Mouse (Mus musculus): ENCODE data around the gene Tyw1. TPM values are rescaled to one million over a fixed set of nuclear protein-coding genes. Genes with fewer than 3 reads are reported as not detected.

Gene Tyw1
- polyA plus RNA-seq, 1 experiment from 2014 or later = 23.5 TPM

GRCm38 (mm10) chr5:130273046-130273445 is 17.6 kb downstream of the Tyw1 start:
- H3K4me1 ChIP-seq (ENCODE audit: control insufficient read depth, insufficient read depth, low read length) = no peaks in the 10 kb centered on the region
- H3K4me2 ChIP-seq (ENCODE audit: low read depth, low read length) = no peak overlapping the region
- H3K36me3 ChIP-seq (ENCODE audit: control insufficient read depth, insufficient read depth, low read length) = peaks cover 9% of the 10 kb centered on the region; the same call in 1 of the 2 replicates
- no peak overlapping the region for H3K9ac ChIP-seq (replicated peaks; ENCODE audit: low read depth, low read length)
- WGBS = 88% methylated on average over 6 of the region's 6 CpGs
- no peaks in the 10 kb centered on the region for H3K9me3 ChIP-seq (ENCODE audit: control insufficient read depth, low read length)
- no peaks in the 10 kb centered on the region for H3K27me3 ChIP-seq (ENCODE audit: control insufficient read depth, insufficient read depth, low read length)
- no peak overlapping the region for H3K27ac ChIP-seq (ENCODE audit: low read depth, low read length)
- no peak for ATAC-seq (ENCODE audit: low read depth)
- H3K4me3 ChIP-seq (ENCODE audit: low read depth, low read length) = no peak overlapping the region

- no peaks in the 10 kb centered on the region for H3K4me1 ChIP-seq (ENCODE audit: control insufficient read depth, insufficient read depth, low read length)
- 50% methylated on average over 4 of the region's 4 CpGs for WGBS
- peaks cover 9% of the 10 kb centered on the region; the same call in 1 of the 2 replicates for H3K36me3 ChIP-seq (ENCODE audit: control insufficient read depth, insufficient read depth, low read length)
- H3K4me2 ChIP-seq (ENCODE audit: low read depth, low read length) = no peak overlapping the region
- no peak overlapping the region for H3K27ac ChIP-seq (ENCODE audit: low read depth, low read length)
- no peaks in the 10 kb centered on the region for H3K27me3 ChIP-seq (ENCODE audit: control insufficient read depth, insufficient read depth, low read length)
- no peak for ATAC-seq (ENCODE audit: low read depth)
- no peak overlapping the region for H3K9ac ChIP-seq (replicated peaks; ENCODE audit: low read depth, low read length)
- no peaks in the 10 kb centered on the region for H3K9me3 ChIP-seq (ENCODE audit: control insufficient read depth, low read length)
- H3K4me3 ChIP-seq (ENCODE audit: low read depth, low read length) = no peak overlapping the region
These were observed 20.1 kb downstream of the Tyw1 start for GRCm38 (mm10) chr5:130275509-130275908.

- no peaks in the 10 kb centered on the region for H3K9me3 ChIP-seq (ENCODE audit: control insufficient read depth, low read length)
- H3K9ac ChIP-seq (replicated peaks; ENCODE audit: low read depth, low read length) = no peak overlapping the region
- H3K36me3 ChIP-seq (ENCODE audit: control insufficient read depth, insufficient read depth, low read length) = peaks cover 6% of the 10 kb centered on the region; the same call in 1 of the 2 replicates
- H3K4me3 ChIP-seq (ENCODE audit: low read depth, low read length) = no peak overlapping the region
- ATAC-seq (ENCODE audit: low read depth) = no peak
- no peaks in the 10 kb centered on the region for H3K4me1 ChIP-seq (ENCODE audit: control insufficient read depth, insufficient read depth, low read length)
- H3K27ac ChIP-seq (ENCODE audit: low read depth, low read length) = no peak overlapping the region
- 91% methylated on average over 7 of the region's 7 CpGs for whole genome bisulfite sequencing
- no peaks in the 10 kb centered on the region for H3K27me3 ChIP-seq (ENCODE audit: control insufficient read depth, insufficient read depth, low read length)
- no peak overlapping the region for H3K4me2 ChIP-seq (ENCODE audit: low read depth, low read length)
These were observed 22.6 kb downstream of the Tyw1 start for GRCm38 (mm10) chr5:130278011-130278472.

- H3K27ac ChIP-seq (ENCODE audit: low read depth, low read length) = no peak overlapping the region
- H3K9me3 ChIP-seq (ENCODE audit: control insufficient read depth, low read length) = no peaks in the 10 kb centered on the region
- H3K4me2 ChIP-seq (ENCODE audit: low read depth, low read length) = no peak overlapping the region
- H3K9ac ChIP-seq (replicated peaks; ENCODE audit: low read depth, low read length) = no peak overlapping the region
- H3K27me3 ChIP-seq (ENCODE audit: control insufficient read depth, insufficient read depth, low read length) = no peaks in the 10 kb centered on the region
- ATAC-seq (ENCODE audit: low read depth) = no peak
- no peaks in the 10 kb centered on the region for H3K4me1 ChIP-seq (ENCODE audit: control insufficient read depth, insufficient read depth, low read length)
- H3K36me3 ChIP-seq (ENCODE audit: control insufficient read depth, insufficient read depth, low read length) = peaks cover 8% of the 10 kb centered on the region
- H3K4me3 ChIP-seq (ENCODE audit: low read depth, low read length) = no peak overlapping the region
- 95% methylated on average over 9 of the region's 9 CpGs for WGBS
These were observed 27.8 kb downstream of the Tyw1 start for GRCm38 (mm10) chr5:130283079-130283732.

- Histone ChIP-seq H3K36me3 (ENCODE audit: control insufficient read depth, insufficient read depth, low read length) (peaks cover 13% of the 10 kb centered on the region; the same call in 1 of the 2 replicates), H3K4me1 (ENCODE audit: control insufficient read depth, insufficient read depth, low read length) (no peaks in the 10 kb centered on the region), H3K9me3 (ENCODE audit: control insufficient read depth, low read length) (no peaks in the 10 kb centered on the region), H3K4me2 (ENCODE audit: low read depth, low read length) (no peak overlapping the region), H3K4me3 (ENCODE audit: low read depth, low read length) (no peak overlapping the region), H3K27me3 (ENCODE audit: control insufficient read depth, insufficient read depth, low read length) (no peaks in the 10 kb centered on the region), H3K27ac (ENCODE audit: low read depth, low read length) (no peak overlapping the region), H3K9ac (replicated peaks; ENCODE audit: low read depth, low read length) (no peak overlapping the region)
- WGBS = 96% methylated on average over 7 of the region's 7 CpGs
- ATAC-seq (ENCODE audit: low read depth) = no peak
These were observed 32.7 kb downstream of the Tyw1 start for GRCm38 (mm10) chr5:130288106-130288505.

GRCm38 (mm10) chr5:130290242-130290641 is 34.8 kb downstream of the Tyw1 start:
- no peak overlapping the region for H3K27ac ChIP-seq (ENCODE audit: low read depth, low read length)
- H3K36me3 ChIP-seq (ENCODE audit: control insufficient read depth, insufficient read depth, low read length) = peaks cover 12% of the 10 kb centered on the region; the same call in 1 of the 2 replicates
- H3K27me3 ChIP-seq (ENCODE audit: control insufficient read depth, insufficient read depth, low read length) = no peaks in the 10 kb centered on the region
- no peak overlapping the region for H3K4me2 ChIP-seq (ENCODE audit: low read depth, low read length)
- no peak for ATAC-seq (ENCODE audit: low read depth)
- no peak overlapping the region for H3K9ac ChIP-seq (replicated peaks; ENCODE audit: low read depth, low read length)
- H3K4me1 ChIP-seq (ENCODE audit: control insufficient read depth, insufficient read depth, low read length) = no peaks in the 10 kb centered on the region
- WGBS = 98% methylated on average over 6 of the region's 6 CpGs
- no peak overlapping the region for H3K4me3 ChIP-seq (ENCODE audit: low read depth, low read length)
- H3K9me3 ChIP-seq (ENCODE audit: control insufficient read depth, low read length) = no peaks in the 10 kb centered on the region

GRCm38 (mm10) chr5:130290775-130291174 is 35.4 kb downstream of the Tyw1 start:
- no peak overlapping the region for H3K27ac ChIP-seq (ENCODE audit: low read depth, low read length)
- H3K4me2 ChIP-seq (ENCODE audit: low read depth, low read length) = no peak overlapping the region
- 95% methylated on average over 12 of the region's 12 CpGs for WGBS
- no peaks in the 10 kb centered on the region for H3K4me1 ChIP-seq (ENCODE audit: control insufficient read depth, insufficient read depth, low read length)
- no peak overlapping the region for H3K4me3 ChIP-seq (ENCODE audit: low read depth, low read length)
- H3K27me3 ChIP-seq (ENCODE audit: control insufficient read depth, insufficient read depth, low read length) = no peaks in the 10 kb centered on the region
- H3K36me3 ChIP-seq (ENCODE audit: control insufficient read depth, insufficient read depth, low read length) = peaks cover 12% of the 10 kb centered on the region; the same call in 1 of the 2 replicates
- H3K9me3 ChIP-seq (ENCODE audit: control insufficient read depth, low read length) = no peaks in the 10 kb centered on the region
- no peak overlapping the region for H3K9ac ChIP-seq (replicated peaks; ENCODE audit: low read depth, low read length)
- ATAC-seq (ENCODE audit: low read depth) = no peak

GRCm38 (mm10) chr5:130292976-130293375 is 37.6 kb downstream of the Tyw1 start:
- peaks cover 23% of the 10 kb centered on the region for H3K36me3 ChIP-seq (ENCODE audit: control insufficient read depth, insufficient read depth, low read length)
- H3K27ac ChIP-seq (ENCODE audit: low read depth, low read length) = no peak overlapping the region
- no peak overlapping the region for H3K9ac ChIP-seq (replicated peaks; ENCODE audit: low read depth, low read length)

GRCm38 (mm10) chr5:130293941-130294340 is 38.5 kb downstream of the Tyw1 start:
- ATAC-seq (ENCODE audit: low read depth) = no peak
- 64% methylated on average over 5 of the region's 5 CpGs for WGBS
- Histone ChIP-seq H3K27ac (ENCODE audit: low read depth, low read length) (no peak overlapping the region), H3K4me3 (ENCODE audit: low read depth, low read length) (no peak overlapping the region), H3K9me3 (ENCODE audit: control insufficient read depth, low read length) (no peaks in the 10 kb centered on the region), H3K27me3 (ENCODE audit: control insufficient read depth, insufficient read depth, low read length) (no peaks in the 10 kb centered on the region), H3K9ac (replicated peaks; ENCODE audit: low read depth, low read length) (no peak overlapping the region), H3K36me3 (ENCODE audit: control insufficient read depth, insufficient read depth, low read length) (peaks cover 23% of the 10 kb centered on the region), H3K4me1 (ENCODE audit: control insufficient read depth, insufficient read depth, low read length) (no peaks in the 10 kb centered on the region), H3K4me2 (ENCODE audit: low read depth, low read length) (no peak overlapping the region)

More at GRCm38 (mm10) chr5:130292976-130293375, 37.6 kb downstream of the Tyw1 start:
- 87% methylated on average over 4 of the region's 4 CpGs for WGBS
- no peak for ATAC-seq (ENCODE audit: low read depth)
- H3K4me1 ChIP-seq (ENCODE audit: control insufficient read depth, insufficient read depth, low read length) = no peaks in the 10 kb centered on the region
- H3K4me3 ChIP-seq (ENCODE audit: low read depth, low read length) = no peak overlapping the region
- no peaks in the 10 kb centered on the region for H3K27me3 ChIP-seq (ENCODE audit: control insufficient read depth, insufficient read depth, low read length)
- no peaks in the 10 kb centered on the region for H3K9me3 ChIP-seq (ENCODE audit: control insufficient read depth, low read length)
- H3K4me2 ChIP-seq (ENCODE audit: low read depth, low read length) = no peak overlapping the region

Measured in neural tube, embryonic 14.5 days (tissue).